Mouse (Mus musculus) spleen, adult 2 months (tissue): Measurements from ENCODE around the gene Arg2.

Source experiments
- CTCF ChIP-seq: fragments of 200-500 bp; IDR thresholded peaks from 2 replicates; pipeline ENCODE4 v1.5.1; 2011; ENCODE audit warnings: mild to moderate bottlenecking, inconsistent platforms; ENCODE audit not compliant: insufficient read depth, insufficient read length, insufficient replicate concordance; ENCODE audit errors: extremely low read depth
- POLR2A ChIP-seq: fragments of 200-500 bp; IDR thresholded peaks from 2 replicates; pipeline ENCODE4 v1.6.1; 2011; ENCODE audit warnings: low read depth, low read length, inconsistent platforms

DNA sequence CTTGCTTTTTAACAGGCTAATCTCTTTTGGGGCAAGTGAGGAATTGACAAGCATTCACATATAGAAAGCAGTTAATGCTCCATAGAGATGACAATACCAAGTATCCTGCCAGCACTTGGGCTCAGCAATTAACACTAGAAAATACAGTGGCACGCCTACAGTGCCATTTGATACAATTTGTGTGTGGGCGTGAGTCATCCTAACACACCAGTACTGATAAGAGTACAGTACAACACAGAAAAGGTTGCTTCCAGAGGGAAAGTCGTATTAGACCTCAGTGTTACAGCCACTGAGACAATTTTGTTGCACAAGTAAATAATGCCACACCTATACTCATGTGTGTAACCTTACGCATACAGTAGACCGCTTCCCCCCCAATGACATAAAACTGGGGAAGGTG lies 66.5 kb downstream of the Arg2 start:
- TF ChIP-seq POLR2A (no peak), CTCF (no peak)
